Mouse (Mus musculus) liver, adult 2 months (tissue): ENCODE measurements around the gene Slc35b2.

Experiments
- CTCF ChIP-seq: fragments of 200-500 bp; IDR thresholded peaks from 2 replicates; pipeline ENCODE4 v1.5.1; 2011; ENCODE audit warnings: low read depth, low read length, control low read depth
- POLR2A ChIP-seq: fragments of 200-500 bp; IDR thresholded peaks from 2 replicates; pipeline ENCODE4 v1.6.1; 2011; ENCODE audit warnings: low read length, control low read depth; ENCODE audit not compliant: insufficient read depth; ENCODE audit errors: extremely low read depth

DNA sequence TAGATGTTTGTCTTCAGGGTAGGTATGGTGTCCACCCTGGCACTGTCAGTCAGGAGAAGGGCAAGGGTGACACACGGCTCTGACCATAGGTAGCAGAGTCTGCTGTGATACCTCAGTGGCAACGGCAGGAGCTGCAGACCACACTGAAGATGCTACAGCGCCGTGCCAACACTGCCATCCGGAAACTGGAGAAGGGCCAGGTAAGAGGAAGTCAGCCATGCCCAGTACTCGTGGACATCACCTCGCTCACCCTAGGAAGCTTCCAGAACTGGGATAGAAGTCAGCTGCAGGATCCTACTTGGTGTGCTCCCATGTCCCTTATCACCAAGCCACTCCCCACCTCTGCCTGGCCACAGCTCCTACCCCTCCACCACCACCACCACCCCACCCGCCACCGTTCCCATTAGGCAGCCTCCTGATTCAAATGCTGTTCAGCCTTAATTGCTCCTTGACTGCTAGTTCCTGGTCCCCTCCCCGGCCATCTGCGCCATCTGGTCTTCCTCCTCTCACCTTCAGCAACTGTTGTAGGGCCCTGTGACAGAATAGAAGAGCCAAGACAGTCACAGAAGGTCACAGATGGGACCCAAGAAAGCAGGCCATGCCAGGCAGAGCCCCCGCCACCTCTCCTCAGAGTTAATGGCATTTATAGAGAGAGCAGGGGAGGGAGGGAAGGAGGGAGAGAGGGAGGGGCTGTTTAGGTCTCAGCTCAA, 44.8 kb upstream of the Slc35b2 start:
- no peak for TF ChIP-seq POLR2A
- TF ChIP-seq CTCF, result no peak
